Mouse (Mus musculus): Measurements from ENCODE around the gene Fpgt.

DNA sequence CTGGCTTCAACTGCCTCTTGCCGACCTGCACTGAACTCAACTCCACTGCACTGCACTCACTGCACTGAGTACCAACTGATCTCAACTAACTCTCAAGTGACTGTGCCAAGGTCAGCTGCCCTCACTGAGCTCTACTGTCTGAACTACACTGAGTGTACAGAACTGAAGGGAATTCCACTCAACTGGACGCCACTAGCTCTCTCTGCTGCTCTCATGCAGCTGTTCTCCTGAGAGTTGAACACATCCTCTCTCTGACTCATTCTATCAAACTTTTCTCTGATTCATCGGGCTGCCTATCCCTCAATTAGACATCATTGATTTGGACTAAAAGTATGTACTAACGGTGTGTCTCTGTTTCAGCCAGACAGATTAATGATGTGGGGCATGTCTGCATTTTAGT, 15.3 kb downstream of the Fpgt start:
- no peak for TF ChIP-seq GATA1 (IDR thresholded peaks at IDR 0.05; ENCODE audit: borderline replicate concordance, low read length)
- TF ChIP-seq FLI1 (IDR thresholded peaks at IDR 0.05; ENCODE audit: low read length): no peak

Measured in megakaryocyte, embryonic 14.5 days (primary cell).